Mouse (Mus musculus) hindbrain, embryonic 14.5 days (tissue): ENCODE measurements around the gene Tsc2. TPM values are rescaled to one million over a fixed set of nuclear protein-coding genes. Genes with fewer than 3 reads are reported as not detected.

ENCODE experiments used
- ATAC-seq: fragments of 200-750 bp; cut with Nextera tagmentation; 2 replicates; pipeline ENCODE4 v1.8.0; 2017; ENCODE audit warnings: moderate number of reproducible peaks, mild to moderate bottlenecking, moderate TSS enrichment, moderate library complexity; ENCODE audit not compliant: low FRiP score
- DNase-seq: peaks from one replicate; pipeline ENCODE4 v3.0.0-alpha.2; 2015; ENCODE audit warnings: low spot score
- H3K27ac ChIP-seq: fragments of 300-500 bp; sonication (generic); 2 replicates; pipeline ENCODE4 v1.5.1; 2014; ENCODE audit warnings: mild to moderate bottlenecking, moderate library complexity
- H3K27me3 ChIP-seq: fragments of 300-500 bp; sonication (generic); 2 replicates; pipeline ENCODE4 v1.6.1; 2014; ENCODE audit warnings: mild to moderate bottlenecking, low read length, mixed read lengths; ENCODE audit not compliant: control insufficient read depth, insufficient read depth
- H3K36me3 ChIP-seq: fragments of 300-500 bp; sonication (generic); replicated peaks from 2 replicates; pipeline ENCODE4 v1.6.1; 2014; ENCODE audit not compliant: control insufficient read depth, insufficient read depth
- H3K4me1 ChIP-seq: fragments of 300-500 bp; sonication (generic); replicated peaks from 2 replicates; pipeline ENCODE4 v1.6.1; 2014; ENCODE audit warnings: antibody characterized with exemption, low read length, mixed read lengths; ENCODE audit not compliant: control insufficient read depth, insufficient read depth
- H3K4me2 ChIP-seq: fragments of 300-500 bp; sonication (generic); replicated peaks from 2 replicates; pipeline ENCODE4 v1.6.1; 2014; ENCODE audit warnings: mild to moderate bottlenecking, moderate library complexity
- H3K4me3 ChIP-seq: fragments of 300-500 bp; sonication (generic); replicated peaks from 2 replicates; pipeline ENCODE4 v1.5.1; 2014; ENCODE audit warnings: mild to moderate bottlenecking, low read length
- H3K9ac ChIP-seq: fragments of 300-500 bp; sonication (generic); 2 replicates; pipeline ENCODE4 v1.6.1; 2014
- H3K9me3 ChIP-seq: fragments of 300-500 bp; sonication (generic); 2 replicates; pipeline ENCODE4 v1.6.1; 2016; ENCODE audit warnings: low read length; ENCODE audit not compliant: control insufficient read depth
- WGBS: fragments of 180-500 bp; shearing (Covaris S2); extraction: QIAGEN DNeasy Blood & Tissue Kit; methylation state at CpG from one replicate; pipeline ENCODE4 v1.1.7; 2014; 5-methylcytosine and 5-hydroxymethylcytosine counted together
- polyA plus RNA-seq: library from polyadenylated mRNA; unstranded; fragments of >200 nt; fragmentation: Nextera tagmentation; extraction: Ambion mirVana; gene quantifications from 2 replicates; pipeline ENCODE4 v1.2.1, GENCODE M21; 2014

Gene Tsc2
- polyA plus RNA-seq, 1 experiment from 2014 or later, result 74.7 TPM

GRCm38 (mm10) chr17:24641944-24642343 is 9.5 kb upstream of the Tsc2 start:
- Histone ChIP-seq H3K4me3 (no peak overlapping the region), H3K4me2 (no peak overlapping the region), H3K9me3 (no peaks in the 10 kb centered on the region), H3K27me3 (no peaks in the 10 kb centered on the region), H3K36me3 (peaks cover 13% of the 10 kb centered on the region), H3K27ac (no peak overlapping the region), H3K4me1 (no peaks in the 10 kb centered on the region), H3K9ac (no peak overlapping the region)
- 94% methylated on average over 14 of the region's 14 CpGs for WGBS
- DNase-seq (no peak), ATAC-seq (no peak)

GRCm38 (mm10) chr17:24640581-24640980 is 8.2 kb upstream of the Tsc2 start:
- no peaks in the 10 kb centered on the region for H3K9me3 ChIP-seq
- no peaks in the 10 kb centered on the region for H3K4me1 ChIP-seq
- H3K27ac ChIP-seq, result no peak overlapping the region
- 95% methylated on average over 15 of the region's 15 CpGs for WGBS
- no peak for DNase-seq
- no peak overlapping the region for H3K4me2 ChIP-seq
- H3K4me3 ChIP-seq, result no peak overlapping the region
- peaks cover 13% of the 10 kb centered on the region for H3K36me3 ChIP-seq
- no peaks in the 10 kb centered on the region for H3K27me3 ChIP-seq
- H3K9ac ChIP-seq, result no peak overlapping the region
- ATAC-seq, result no peak

GRCm38 (mm10) chr17:24640119-24640518 is 7.7 kb upstream of the Tsc2 start:
- Histone ChIP-seq H3K36me3 (peaks cover 13% of the 10 kb centered on the region), H3K27me3 (no peaks in the 10 kb centered on the region), H3K4me3 (no peak overlapping the region), H3K9ac (no peak overlapping the region), H3K27ac (no peak overlapping the region; the same call in 1 of the 2 replicates), H3K4me2 (no peak overlapping the region), H3K4me1 (no peaks in the 10 kb centered on the region), H3K9me3 (no peaks in the 10 kb centered on the region)
- ATAC-seq (no peak), DNase-seq (no peak)
- 90% methylated on average over 7 of the region's 7 CpGs for WGBS

DNA sequence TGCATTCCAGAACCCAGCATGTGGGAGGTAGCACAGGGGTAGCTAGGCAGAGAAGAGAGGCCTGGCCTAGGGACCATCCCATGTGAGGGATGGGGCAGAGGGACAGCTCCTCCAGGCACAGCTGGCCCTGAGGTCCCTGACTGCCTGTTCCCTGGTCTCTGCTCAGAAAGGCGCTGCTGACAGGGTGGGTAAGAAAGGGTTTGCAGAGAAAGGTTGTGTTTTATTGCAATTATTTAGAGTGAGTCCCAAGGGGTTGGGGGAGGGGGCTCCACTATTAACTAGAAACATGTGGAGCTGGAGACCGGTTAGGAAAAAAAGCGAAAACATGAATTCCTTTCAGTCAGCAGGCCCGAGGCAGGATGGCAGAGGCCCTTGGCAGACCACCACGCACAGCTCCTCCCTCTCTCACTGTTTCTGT is 7.2 kb upstream of the Tsc2 start:
- Histone ChIP-seq H3K27me3 (no peaks in the 10 kb centered on the region), H3K4me3 (no peak overlapping the region), H3K9ac (no peak overlapping the region), H3K9me3 (no peaks in the 10 kb centered on the region), H3K4me1 (no peaks in the 10 kb centered on the region), H3K4me2 (no peak overlapping the region), H3K27ac (peak overlapping the region; percentile 26; the same call in 1 of the 2 replicates), H3K36me3 (peaks cover 13% of the 10 kb centered on the region)
- ATAC-seq, result peak; percentile 55; the same call in 1 of the 2 replicates
- DNase-seq, result no peak
- WGBS, result 78% methylated on average over 5 of the region's 5 CpGs

DNA sequence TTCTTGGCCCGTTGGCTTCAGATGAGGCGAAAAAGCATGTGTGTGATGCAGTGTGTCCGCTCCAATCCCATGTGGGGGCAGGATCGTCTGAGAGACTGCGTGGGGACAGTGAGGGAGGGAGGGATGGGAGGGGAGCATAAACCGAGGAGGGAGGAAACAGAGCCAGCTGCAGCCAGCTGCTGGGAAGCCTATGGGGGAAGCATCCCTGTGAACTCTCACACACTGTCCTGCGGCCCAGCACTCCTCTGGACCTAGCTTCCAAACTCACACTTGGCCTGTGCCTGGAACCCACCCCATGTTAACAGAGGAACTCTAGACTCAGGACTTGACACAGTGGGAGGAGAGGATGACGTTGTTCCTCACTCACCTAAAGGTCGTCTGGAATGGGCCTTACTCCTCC is 6.4 kb upstream of the Tsc2 start:
- DNase-seq (no peak), ATAC-seq (no peak)
- no peaks in the 10 kb centered on the region for H3K27me3 ChIP-seq
- H3K9ac ChIP-seq, result no peak overlapping the region
- WGBS, result 67% methylated on average over 9 of the region's 9 CpGs
- H3K36me3 ChIP-seq, result peaks cover 13% of the 10 kb centered on the region
- H3K4me1 ChIP-seq, result no peaks in the 10 kb centered on the region
- no peak overlapping the region for H3K4me3 ChIP-seq
- H3K9me3 ChIP-seq, result no peaks in the 10 kb centered on the region
- H3K27ac ChIP-seq, result peak overlapping the region; percentile 26; the same call in 1 of the 2 replicates
- no peak overlapping the region for H3K4me2 ChIP-seq

- no peak overlapping the region for H3K4me2 ChIP-seq
- no peaks in the 10 kb centered on the region for H3K9me3 ChIP-seq
- no peak overlapping the region for H3K9ac ChIP-seq
- H3K4me1 ChIP-seq, result peaks cover 4% of the 10 kb centered on the region; the same call in 1 of the 2 replicates
- no peak overlapping the region for H3K27ac ChIP-seq
- ATAC-seq (no peak), DNase-seq (no peak)
- no peak overlapping the region for H3K4me3 ChIP-seq
- peaks cover 13% of the 10 kb centered on the region for H3K36me3 ChIP-seq
- WGBS, result 92% methylated on average over 4 of the region's 4 CpGs
- H3K27me3 ChIP-seq, result no peaks in the 10 kb centered on the region
Observed at GRCm38 (mm10) chr17:24638214-24638613, 5.8 kb upstream of the Tsc2 start.

GRCm38 (mm10) chr17:24636781-24637481 is 4.5 kb upstream of the Tsc2 start:
- H3K4me3 ChIP-seq, result no peak overlapping the region
- no peaks in the 10 kb centered on the region for H3K9me3 ChIP-seq
- DNase-seq (no peak), ATAC-seq (no peak)
- H3K4me1 ChIP-seq, result peaks cover 11% of the 10 kb centered on the region
- H3K27ac ChIP-seq, result no peak overlapping the region
- peaks cover 11% of the 10 kb centered on the region for H3K36me3 ChIP-seq
- H3K4me2 ChIP-seq, result no peak overlapping the region
- WGBS, result 62% methylated on average over 5 of the region's 5 CpGs
- no peak overlapping the region for H3K9ac ChIP-seq
- H3K27me3 ChIP-seq, result no peaks in the 10 kb centered on the region

DNA sequence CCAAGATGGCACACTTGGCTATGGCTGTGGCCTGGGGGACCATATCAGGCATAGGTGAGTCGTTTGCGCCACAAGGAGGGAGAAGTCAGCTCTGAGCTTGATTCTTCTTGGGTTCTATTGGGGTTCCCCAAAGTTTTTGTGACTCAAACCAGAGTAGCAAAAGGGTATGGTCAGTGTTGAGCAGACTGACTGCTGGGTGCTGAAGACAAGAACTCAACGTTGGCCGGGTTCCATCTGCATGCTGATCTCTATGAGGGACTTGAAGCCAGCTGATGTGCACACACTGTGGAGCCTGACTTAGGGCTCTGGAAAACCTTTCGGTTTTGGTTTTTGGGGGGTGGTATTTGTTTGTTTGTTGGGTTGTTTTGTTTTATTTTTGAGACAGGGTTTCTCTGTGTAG is 3.3 kb upstream of the Tsc2 start:
- Histone ChIP-seq H3K36me3 (peaks cover 7% of the 10 kb centered on the region), H3K9me3 (no peaks in the 10 kb centered on the region), H3K27me3 (no peaks in the 10 kb centered on the region), H3K9ac (no peak overlapping the region), H3K4me2 (no peak overlapping the region), H3K27ac (no peak overlapping the region), H3K4me1 (peaks cover 18% of the 10 kb centered on the region), H3K4me3 (no peak overlapping the region)
- ATAC-seq (no peak), DNase-seq (no peak)
- WGBS, result 98% methylated on average over 5 of the region's 5 CpGs

- DNase-seq (no peak), ATAC-seq (no peak)
- Histone ChIP-seq H3K27ac (no peak overlapping the region), H3K9me3 (no peaks in the 10 kb centered on the region), H3K4me3 (no peak overlapping the region), H3K4me1 (peaks cover 18% of the 10 kb centered on the region), H3K4me2 (no peak overlapping the region), H3K27me3 (no peaks in the 10 kb centered on the region), H3K9ac (no peak overlapping the region), H3K36me3 (peaks cover 10% of the 10 kb centered on the region)
- 92% methylated on average over 4 of the region's 4 CpGs for WGBS
Observed at GRCm38 (mm10) chr17:24635024-24635423, 2.6 kb upstream of the Tsc2 start.

GRCm38 (mm10) chr17:24633831-24634230 is 1.4 kb upstream of the Tsc2 start:
- H3K4me2 ChIP-seq, result no peak overlapping the region
- H3K9me3 ChIP-seq, result no peaks in the 10 kb centered on the region
- no peak overlapping the region for H3K9ac ChIP-seq
- DNase-seq (no peak), ATAC-seq (no peak)
- H3K27me3 ChIP-seq, result no peaks in the 10 kb centered on the region
- H3K4me3 ChIP-seq, result no peak overlapping the region
- 96% methylated on average over 11 of the region's 11 CpGs for WGBS
- H3K27ac ChIP-seq, result no peak overlapping the region
- H3K36me3 ChIP-seq, result peaks cover 22% of the 10 kb centered on the region
- peaks cover 18% of the 10 kb centered on the region for H3K4me1 ChIP-seq
